Mouse (Mus musculus): ENCODE results near the gene Olfr27. TPM values are rescaled to one million over a fixed set of nuclear protein-coding genes. Genes with fewer than 3 reads are reported as not detected.

The Olfr27 gene
- polyA plus RNA-seq (2015; fragmentation: Nextera tagmentation; extraction: Ambion mirVana) = not detected in 2 replicates

- no peaks in the 10 kb centered on the region for H3K4me1 ChIP-seq (replicated peaks)
- H3K27me3 ChIP-seq = no peaks in the 10 kb centered on the region
- H3K4me2 ChIP-seq = no peak within 1 kb of the TSS
- ATAC-seq (ENCODE audit: low FRiP score, low read depth) = no peak
- 0 out of 2 replicates have a peak, but pooled peaks cover 3% of the 10 kb centered on the region for H3K9me3 ChIP-seq
- no peak within 1 kb of the TSS for H3K4me3 ChIP-seq
- H3K27ac ChIP-seq (replicated peaks) = no peak within 1 kb of the TSS
- H3K36me3 ChIP-seq = no peaks in the 10 kb centered on the region
- no peak within 1 kb of the TSS for H3K9ac ChIP-seq
Observed at GRCm38 (mm10) chr9:39127831-39128230, at the start of gene Olfr27. Olfr27 (plus strand) TSS chr9:39128131.

GRCm38 (mm10) chr9:39078787-39079186 is 49.1 kb upstream of the Olfr27 start, which contains the start of gene Olfr938:
Olfr938 (minus strand) TSS chr9:39078887.
- Histone ChIP-seq H3K27ac (replicated peaks) (no peak within 1 kb of the TSS), H3K27me3 (no peaks in the 10 kb centered on the region), H3K9ac (no peak within 1 kb of the TSS), H3K36me3 (no peaks in the 10 kb centered on the region), H3K4me3 (no peak within 1 kb of the TSS), H3K4me1 (replicated peaks) (no peaks in the 10 kb centered on the region), H3K9me3 (no peaks in the 10 kb centered on the region), H3K4me2 (no peak within 1 kb of the TSS)
- 93% methylated on average over 2 of the region's 2 CpGs for WGBS
- ATAC-seq (ENCODE audit: low FRiP score, low read depth) = no peak

- H3K36me3 ChIP-seq = no peaks in the 10 kb centered on the region
- H3K9ac ChIP-seq = no peak overlapping the region
- no peak overlapping the region for H3K4me2 ChIP-seq
- H3K4me1 ChIP-seq (replicated peaks) = no peaks in the 10 kb centered on the region
- 83% methylated on average over 1 of the region's 1 CpGs for WGBS
- ATAC-seq (ENCODE audit: low FRiP score, low read depth) = no peak
- no peak overlapping the region for H3K27ac ChIP-seq (replicated peaks)
- 0 out of 2 replicates have a peak, but pooled peaks cover 3% of the 10 kb centered on the region for H3K9me3 ChIP-seq
- no peak overlapping the region for H3K4me3 ChIP-seq
- no peaks in the 10 kb centered on the region for H3K27me3 ChIP-seq
Observed at GRCm38 (mm10) chr9:39127326-39127725, 605 bp upstream of the Olfr27 start.

GRCm38 (mm10) chr9:39152401-39152800 is 24.5 kb downstream of the Olfr27 start:
- H3K27me3 ChIP-seq = no peaks in the 10 kb centered on the region
- H3K4me3 ChIP-seq = no peak overlapping the region

GRCm38 (mm10) chr9:39166004-39166403 is 38.1 kb downstream of the Olfr27 start, which contains the start of gene Olfr943:
Olfr943 (plus strand) TSS chr9:39166304.
- no peaks in the 10 kb centered on the region for H3K9me3 ChIP-seq
- no peak within 1 kb of the TSS for H3K4me3 ChIP-seq
- H3K36me3 ChIP-seq = no peaks in the 10 kb centered on the region
- no peak for ATAC-seq (ENCODE audit: low FRiP score, low read depth)
- H3K4me1 ChIP-seq (replicated peaks) = no peaks in the 10 kb centered on the region
- no peaks in the 10 kb centered on the region for H3K27me3 ChIP-seq
- no peak within 1 kb of the TSS for H3K4me2 ChIP-seq
- 94% methylated on average over 5 of the region's 5 CpGs for WGBS
- no peak within 1 kb of the TSS for H3K27ac ChIP-seq (replicated peaks)
- H3K9ac ChIP-seq = no peak within 1 kb of the TSS

More at GRCm38 (mm10) chr9:39152401-39152800, 24.5 kb downstream of the Olfr27 start:
- Histone ChIP-seq H3K9ac (no peak overlapping the region), H3K4me2 (no peak overlapping the region), H3K27ac (replicated peaks) (no peak overlapping the region), H3K9me3 (no peaks in the 10 kb centered on the region), H3K36me3 (no peaks in the 10 kb centered on the region), H3K4me1 (replicated peaks) (no peaks in the 10 kb centered on the region)
- ATAC-seq (ENCODE audit: low FRiP score, low read depth) = no peak
- WGBS = 63% methylated on average over 1 of the region's 1 CpGs

Other genes starting within 250 kb of the Olfr27 start
- not detected in 2 replicates for gene Olfr930, start 198.3 kb upstream of the Olfr27 start, polyA plus RNA-seq (2015; fragmentation: Nextera tagmentation; extraction: Ambion mirVana)
- not detected in 2 replicates for gene Olfr933, start 155.8 kb upstream of the Olfr27 start, polyA plus RNA-seq (2015; fragmentation: Nextera tagmentation; extraction: Ambion mirVana)
- gene Olfr934, start 139.8 kb upstream of the Olfr27 start, polyA plus RNA-seq (2015; fragmentation: Nextera tagmentation; extraction: Ambion mirVana) = not detected in 2 replicates
- not detected in 2 replicates for gene Olfr935, start 128.4 kb upstream of the Olfr27 start, polyA plus RNA-seq (2015; fragmentation: Nextera tagmentation; extraction: Ambion mirVana)
- gene Olfr146, start 104.8 kb upstream of the Olfr27 start, polyA plus RNA-seq (2015; fragmentation: Nextera tagmentation; extraction: Ambion mirVana) = not detected in 2 replicates
- gene Olfr937, start 63.2 kb upstream of the Olfr27 start, polyA plus RNA-seq (2015; fragmentation: Nextera tagmentation; extraction: Ambion mirVana) = not detected in 2 replicates
- gene Olfr938, start 49.2 kb upstream of the Olfr27 start, polyA plus RNA-seq (2015; fragmentation: Nextera tagmentation; extraction: Ambion mirVana) = not detected in 2 replicates
- gene Olfr943, start 38.2 kb downstream of the Olfr27 start, polyA plus RNA-seq (2015; fragmentation: Nextera tagmentation; extraction: Ambion mirVana) = not detected in 2 replicates
- not detected in 2 replicates for gene Olfr944, start 73.8 kb downstream of the Olfr27 start, polyA plus RNA-seq (2015; fragmentation: Nextera tagmentation; extraction: Ambion mirVana)
- not detected in 2 replicates for gene Olfr1537, start 121.9 kb downstream of the Olfr27 start, polyA plus RNA-seq (2015; fragmentation: Nextera tagmentation; extraction: Ambion mirVana)
- gene Olfr945, start 148.7 kb downstream of the Olfr27 start, polyA plus RNA-seq (2015; fragmentation: Nextera tagmentation; extraction: Ambion mirVana) = not detected in 2 replicates
- gene Olfr948, start 197.9 kb downstream of the Olfr27 start, polyA plus RNA-seq (2015; fragmentation: Nextera tagmentation; extraction: Ambion mirVana) = not detected in 2 replicates